Mouse (Mus musculus) C2C12 (cell line): ENCODE data around the gene Yme1l1.

ENCODE experiments used
- CEBPB ChIP-seq: IDR thresholded peaks from one replicate; pipeline ENCODE4 v1.6.1; 2011; ENCODE audit warnings: low read depth, mild to moderate bottlenecking, control low read depth, moderate library complexity
- CTCF ChIP-seq: IDR thresholded peaks from one replicate; pipeline ENCODE4 v1.5.1; 2011; ENCODE audit not compliant: control insufficient read depth, insufficient read depth, insufficient read length
- FOSL1 ChIP-seq: IDR thresholded peaks from one replicate; pipeline ENCODE4 v1.8.0; 2011; ENCODE audit warnings: mild to moderate bottlenecking, low read length; ENCODE audit not compliant: poor library complexity, insufficient read depth, severe bottlenecking
- MAX ChIP-seq: IDR thresholded peaks from one replicate; pipeline ENCODE4 v1.6.1; 2011; ENCODE audit warnings: mild to moderate bottlenecking, control low read depth
- MYOD1 ChIP-seq: IDR thresholded peaks from one replicate; pipeline ENCODE4 v1.6.1; 2011; ENCODE audit warnings: low read depth; ENCODE audit not compliant: control insufficient read depth, insufficient read length
- MYOG ChIP-seq: IDR thresholded peaks from one replicate; pipeline ENCODE4 v1.6.1; 2011; ENCODE audit not compliant: control insufficient read depth, insufficient read length; ENCODE audit errors: extremely low read depth
- USF1 ChIP-seq: IDR thresholded peaks from one replicate; pipeline ENCODE4 v1.6.1; 2011; ENCODE audit warnings: low read depth, mild to moderate bottlenecking, control low read depth, moderate library complexity

- TF ChIP-seq MYOG: no peak
- no peak for TF ChIP-seq CTCF
- TF ChIP-seq MYOD1: no peak
- TF ChIP-seq CEBPB: no peak
- TF ChIP-seq USF1: no peak
- TF ChIP-seq FOSL1: no peak
- no peak for TF ChIP-seq MAX
Observed at GRCm38 (mm10) chr2:23172305-23172704, 16.1 kb downstream of the Yme1l1 start.
